Mouse (Mus musculus) G1E (cell line): ENCODE data around the gene Tpcn2.

Experiments
- CTCF ChIP-seq: IDR thresholded peaks from 2 replicates; pipeline ENCODE4 v1.5.1; 2012; ENCODE audit warnings: low read depth, low read length, inconsistent platforms, mixed read lengths
- GATA1 ChIP-seq: IDR thresholded peaks from 2 replicates; pipeline ENCODE4 v1.6.1; 2012; ENCODE audit warnings: borderline replicate concordance, low read length, inconsistent platforms, mixed read lengths
- TAL1 ChIP-seq: conservative IDR thresholded peaks from 2 replicates; pipeline ENCODE4 v1.6.1; 2012; ENCODE audit warnings: low read depth, low read length, inconsistent platforms, mixed read lengths

- TF ChIP-seq CTCF: no peak
- TF ChIP-seq GATA1: no peak
- TF ChIP-seq TAL1: no peak
Measured at GRCm38 (mm10) chr7:145231659-145232058, 52.2 kb downstream of the Tpcn2 start.
